Mouse (Mus musculus): ENCODE data around the gene 1700074P13Rik. TPM values are rescaled to one million over a fixed set of nuclear protein-coding genes. Genes with fewer than 3 reads are reported as not detected.

Gene 1700074P13Rik
- not detected for polyA plus RNA-seq (2017; shearing (Covaris generic))

GRCm38 (mm10) chr6:40940457-40940856 is at the start of gene 1700074P13Rik:
Gene 1700074P13Rik, minus strand, starts transcription at chr6:40940557.

GRCm38 (mm10) chr6:40964454-40964853 is 24.1 kb upstream of the 1700074P13Rik start, which contains the start of gene 1810009J06Rik:
Gene 1810009J06Rik, plus strand, starts transcription at chr6:40964754.

DNA sequence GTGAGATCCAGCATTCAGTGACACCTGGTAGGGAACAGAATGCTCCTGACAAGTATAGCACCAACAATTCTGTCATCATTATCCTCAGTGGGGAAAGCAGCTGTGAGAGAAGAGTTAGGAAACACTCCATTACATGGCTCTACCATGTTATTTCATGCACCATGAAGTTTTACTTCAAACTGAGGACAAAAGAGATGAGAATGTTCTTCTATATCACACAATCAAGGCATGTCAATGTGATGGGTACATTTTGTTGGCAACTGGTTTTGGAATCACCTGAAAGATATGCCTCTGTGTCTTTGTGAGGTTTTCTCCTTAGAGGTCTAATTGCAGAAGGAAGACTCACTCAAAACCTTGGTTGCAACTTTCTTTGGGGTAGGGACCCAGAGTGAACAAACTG is 11.4 kb upstream of the 1700074P13Rik start, which contains the start of gene Gm4744:
Gm4744 (minus strand) TSS at position 101 of the 400 bp plus-strand sequence.

DNA sequence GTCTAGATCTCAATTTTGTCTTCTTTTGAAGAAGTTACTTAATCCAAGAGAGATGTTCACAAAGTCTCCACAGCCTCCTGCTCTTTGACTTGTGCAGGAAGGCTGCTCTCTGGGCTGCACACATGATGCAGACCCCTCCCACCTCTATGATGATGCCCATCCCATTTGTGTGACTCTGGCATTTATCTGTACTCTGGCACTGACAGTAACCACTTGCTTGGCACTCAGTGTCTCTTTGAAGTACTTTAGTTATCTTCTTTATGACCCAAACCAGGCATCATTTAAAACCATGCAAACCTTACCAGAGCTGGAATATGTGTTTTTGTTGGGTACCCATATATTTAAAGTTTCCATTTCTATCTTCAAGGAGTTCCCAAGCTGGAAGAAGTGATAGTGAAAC is 40.1 kb downstream of the 1700074P13Rik start, which contains the start of gene Prss58:
Prss58 (minus strand) TSS at position 101 of the 400 bp plus-strand sequence.

DNA sequence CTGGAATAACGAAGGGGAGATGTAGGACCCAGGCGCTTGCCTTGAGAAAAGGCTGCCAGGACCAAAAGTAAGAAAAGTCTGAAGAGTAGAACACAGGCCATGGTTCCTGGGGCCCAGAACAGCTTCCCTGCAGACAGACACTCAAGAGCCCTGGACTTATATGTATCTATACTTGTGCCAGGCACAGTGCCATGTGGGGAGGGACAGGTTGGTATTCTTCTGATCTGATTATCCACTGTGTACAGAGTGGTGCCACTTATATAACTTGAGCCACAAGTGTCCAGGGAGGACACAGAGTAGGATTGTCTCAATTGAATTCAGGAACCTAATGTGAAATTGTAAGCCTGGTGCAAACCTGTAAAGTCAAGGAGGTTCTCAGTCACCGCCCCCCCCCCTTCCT is 53.0 kb downstream of the 1700074P13Rik start, which contains the start of gene Moxd2:
Moxd2 (minus strand) TSS at position 101 of the 400 bp plus-strand sequence.

Other genes with a start within 250 kb of the 1700074P13Rik start
- not detected for gene Moxd2, start 53.1 kb downstream of the 1700074P13Rik start, polyA plus RNA-seq (2017; shearing (Covaris generic))
- gene Prss58, start 40.2 kb downstream of the 1700074P13Rik start, polyA plus RNA-seq (2017; shearing (Covaris generic)): not detected
- not detected for gene Gm4744, start 11.3 kb upstream of the 1700074P13Rik start, polyA plus RNA-seq (2017; shearing (Covaris generic))
- not detected for gene 1810009J06Rik, start 24.2 kb upstream of the 1700074P13Rik start, polyA plus RNA-seq (2017; shearing (Covaris generic))
- gene Gm2663, start 58.9 kb upstream of the 1700074P13Rik start, polyA plus RNA-seq (2017; shearing (Covaris generic)): not detected
- gene 2210010C04Rik, start 95.0 kb upstream of the 1700074P13Rik start, polyA plus RNA-seq (2017; shearing (Covaris generic)): 0.17 TPM